26 mouse cellular contexts compared by ENCODE assay signal in the genomic region with DNA sequence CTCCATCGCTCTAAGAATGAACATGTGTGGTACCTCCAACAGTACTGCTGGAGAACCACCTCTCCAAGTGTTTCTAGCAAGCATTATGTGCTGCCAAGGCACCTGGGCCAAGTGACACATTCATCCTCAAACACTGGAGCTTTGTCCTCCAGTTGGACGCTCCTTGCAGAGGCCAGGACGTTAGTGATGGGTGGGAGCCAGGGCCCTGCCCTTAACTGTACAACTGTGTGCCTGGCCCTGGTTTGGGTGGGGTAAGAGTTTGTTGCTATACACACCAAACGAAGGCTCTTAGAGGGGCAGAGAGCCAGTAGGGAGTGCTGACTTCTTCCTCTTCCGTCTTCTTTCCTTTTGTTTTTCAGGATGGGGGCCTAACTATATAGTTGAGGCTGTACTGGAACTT. TPM values are rescaled to one million over a fixed set of nuclear protein-coding genes. Genes with fewer than 3 reads are reported as not detected.
A peak's percentile ranks its signal among the peaks of the same experiment; 100 is the strongest.
DNase-seq lines count a peak whose midpoint lies in the region; ATAC-seq and TF ChIP-seq lines count a peak whose summit lies in the region.
"Had no signal": no experiment of that assay in that cellular context is flagged by ENCODE, and none has a peak within 500 bp of the region (broad histone marks: within the 10 kb centered on the region; RNA-seq: fewer than 3 reads in every experiment).

No protein-coding gene starts in this region.

- TF ChIP-seq EP300 in MEL (IDR thresholded peaks at IDR 0.05; ENCODE audit: low read depth in 1 of 2, low read length in 2 of 2) = no peak

- no peak for ATAC-seq in megakaryocyte, adult 5-6 weeks (ENCODE audit: poor library complexity, severe bottlenecking)
- ATAC-seq: activated CD4-positive, CD25-positive, alpha-beta regulatory T cell, adult 4 months; forebrain, embryonic 13.5 days; forebrain, embryonic 15.5 days; forebrain, postnatal 0 days; Patski had no signal

- H3K9me3 ChIP-seq in megakaryocyte, embryonic 14.5 days = no peaks in the 10 kb centered on the region
- no peaks in the 10 kb centered on the region for H3K9me3 ChIP-seq in MEL (replicated peaks; ENCODE audit: insufficient read depth, low read length)
- H3K9me3 ChIP-seq: embryonic facial prominence, embryonic 13.5 days; embryonic facial prominence, embryonic 15.5 days; forebrain, embryonic 13.5 days; forebrain, embryonic 15.5 days had no signal

- peak overlapping the region; percentile 38 for H3K4me3 ChIP-seq in megakaryocyte, embryonic 14.5 days (replicated peaks)
- H3K4me3 ChIP-seq in MEL (ENCODE audit: control insufficient read depth in 1 of 2, insufficient read depth in 1 of 2, low read depth in 2 of 2, low read length in 2 of 2) = no peak overlapping the region
- no peak overlapping the region for H3K4me3 ChIP-seq in small intestine, adult 2 months (ENCODE audit: low read depth, low read length)
- H3K4me3 ChIP-seq: embryonic facial prominence, embryonic 13.5 days; embryonic facial prominence, embryonic 15.5 days; erythroblast, embryonic 14.5 days; forebrain, embryonic 13.5 days; forebrain, embryonic 15.5 days had no signal

- H3K79me2 ChIP-seq in MEL (ENCODE audit: control insufficient read depth, insufficient read depth, low read length, poor library complexity) = no peaks in the 10 kb centered on the region

- intact Hi-C loops in heart, postnatal 14 days (cut with DNase I) = no loop called here

- H3K27ac ChIP-seq in MEL (ENCODE audit: control insufficient read depth, low read depth, low read length) = peak overlapping the region; percentile 65; the same call in 1 of the 2 replicates
- peak overlapping the region; percentile 32; the same call in 1 of the 2 replicates for H3K27ac ChIP-seq in small intestine, adult 2 months (ENCODE audit: insufficient read depth, low read depth, low read length)
- H3K27ac ChIP-seq: embryonic facial prominence, embryonic 13.5 days; embryonic facial prominence, embryonic 15.5 days; forebrain, embryonic 13.5 days; forebrain, embryonic 15.5 days had no signal

- no peak for TF ChIP-seq POLR2A in MEL (IDR thresholded peaks at IDR 0.05; ENCODE audit: control insufficient read depth in 1 of 2, insufficient read depth in 1 of 2, low read depth in 1 of 2, low read length in 2 of 2, poor library complexity in 1 of 2)
- no peak for TF ChIP-seq POLR2A in small intestine, adult 2 months (IDR thresholded peaks at IDR 0.05; ENCODE audit: low read depth, low read length)

- peaks cover 85% of the 10 kb centered on the region for H3K27me3 ChIP-seq in megakaryocyte, embryonic 14.5 days (replicated peaks)
- H3K27me3 ChIP-seq in MEL (ENCODE audit: control insufficient read depth in 1 of 2, insufficient read depth in 2 of 2, low read length in 2 of 2) = no peaks in the 10 kb centered on the region
- no peaks in the 10 kb centered on the region for H3K27me3 ChIP-seq in small intestine, adult 2 months (ENCODE audit: control insufficient read depth, insufficient read depth, low read length)
- H3K27me3 ChIP-seq: Patski had no signal

- 31% methylated on average over 5 of the region's 5 CpGs for WGBS in small intestine, adult 2 months

- peaks cover 70% of the 10 kb centered on the region for H3K4me1 ChIP-seq in megakaryocyte, embryonic 14.5 days
- peaks cover 6 to 28% of the 10 kb centered on the region in 2 experiments for H3K4me1 ChIP-seq in MEL (ENCODE audit: control insufficient read depth in 1 of 2, insufficient read depth in 2 of 2, low read length in 2 of 2)
- H3K4me1 ChIP-seq in small intestine, adult 2 months (ENCODE audit: control insufficient read depth, insufficient read depth, insufficient read length, low read length) = peaks cover 3% of the 10 kb centered on the region

- H3K9ac ChIP-seq in MEL (ENCODE audit: control insufficient read depth, low read depth, low read length, poor library complexity, severe bottlenecking) = no peak overlapping the region
- H3K9ac ChIP-seq: embryonic facial prominence, embryonic 13.5 days; embryonic facial prominence, embryonic 15.5 days; forebrain, embryonic 13.5 days; forebrain, embryonic 15.5 days; forebrain, postnatal 0 days had no signal

- no peak for TF ChIP-seq RAD21 in MEL (IDR thresholded peaks at IDR 0.05; ENCODE audit: low read depth, low read length)

- TF ChIP-seq CTCF in MEL (IDR thresholded peaks at IDR 0.05 in 2 of 3, conservative IDR thresholded peaks at IDR 0.05 in 1 of 3; ENCODE audit: control insufficient read depth in 1 of 3, insufficient read depth in 1 of 3, low read depth in 2 of 3, low read length in 3 of 3, poor library complexity in 1 of 3, severe bottlenecking in 1 of 3) = no peak
- TF ChIP-seq CTCF in small intestine, adult 2 months (IDR thresholded peaks at IDR 0.05; ENCODE audit: extremely low read depth, insufficient read length, insufficient replicate concordance, low read depth, low read length) = no peak

- DNase-seq in MEL (ENCODE audit: low read depth, low spot score) = no peak
- peak; percentile 33 for DNase-seq in brain, adult 2 months (ENCODE audit: low read depth, low spot score)
- DNase-seq in heart, postnatal 14 days = no peak
- DNase-seq in neural tube, embryonic 10.5 days (ENCODE audit: extremely low spot score, low spot score) = no peak
- DNase-seq in cerebellum, adult 18-20 months = no peak
- DNase-seq: adrenal gland, adult 8-10 months; adrenal gland, postnatal 14 days; adrenal gland, postnatal 36 days; cerebellum, adult 11 months; cerebellum, adult 2 months; cerebellum, adult 9-10 months; cerebellum, postnatal 14 days; cerebellum, postnatal 36 days; embryo, embryonic 11 days; forebrain, postnatal 0 days had no signal

- H3K36me3 ChIP-seq in megakaryocyte, embryonic 14.5 days (replicated peaks; ENCODE audit: low read length) = peaks cover 47% of the 10 kb centered on the region
- H3K36me3 ChIP-seq in MEL (ENCODE audit: control insufficient read depth in 1 of 2, insufficient read depth in 2 of 2, low read length in 2 of 2) = peaks cover 0 to 14% of the 10 kb centered on the region in 2 experiments; a peak in 3 of 4 replicates
- H3K36me3 ChIP-seq in small intestine, adult 2 months (ENCODE audit: control insufficient read depth, insufficient read depth, low read length) = peaks cover 79% of the 10 kb centered on the region
- H3K36me3 ChIP-seq: embryonic facial prominence, embryonic 13.5 days; embryonic facial prominence, embryonic 15.5 days; forebrain, embryonic 15.5 days had no signal

TF ChIP-seq in MEL, 35 proteins besides CTCF, POLR2A, EP300 and RAD21:
- no peak for TF ChIP-seq USF1 (IDR thresholded peaks at IDR 0.05; ENCODE audit: low read depth, low read length)
- no peak for TF ChIP-seq MXI1 (IDR thresholded peaks at IDR 0.05; ENCODE audit: low read depth, low read length)
- TF ChIP-seq UBTF (IDR thresholded peaks at IDR 0.05; ENCODE audit: borderline replicate concordance, insufficient read depth, low read depth, low read length) = no peak
- TF ChIP-seq HCFC1 (IDR thresholded peaks at IDR 0.05; ENCODE audit: low read depth, low read length) = no peak
- no peak for TF ChIP-seq ELF1 (IDR thresholded peaks at IDR 0.05; ENCODE audit: low read depth, low read length)
- no peak for TF ChIP-seq ZC3H11A (IDR thresholded peaks at IDR 0.05; ENCODE audit: low read depth, low read length)
- TF ChIP-seq USF2 (IDR thresholded peaks at IDR 0.05; ENCODE audit: borderline replicate concordance in 1 of 2, insufficient read depth in 1 of 2, low read depth in 1 of 2, low read length in 2 of 2) = no peak
- no peak for TF ChIP-seq ZNF384 (IDR thresholded peaks at IDR 0.05; ENCODE audit: low read depth, low read length)
- no peak for TF ChIP-seq CHD1 (IDR thresholded peaks at IDR 0.05; ENCODE audit: low read depth, low read length)
- no peak for TF ChIP-seq POLR2AphosphoS2 (IDR thresholded peaks at IDR 0.05; ENCODE audit: low read length)
- no peak for TF ChIP-seq E2F4 (IDR thresholded peaks at IDR 0.05; ENCODE audit: borderline replicate concordance, low read depth, low read length)
- no peak for TF ChIP-seq ZKSCAN1 (IDR thresholded peaks at IDR 0.05; ENCODE audit: low read depth, low read length)
- no peak for TF ChIP-seq RCOR1 (IDR thresholded peaks at IDR 0.05; ENCODE audit: low read depth, low read length)
- no peak for TF ChIP-seq SIN3A (IDR thresholded peaks at IDR 0.05; ENCODE audit: low read length)

RNA-seq across cellular contexts. Expression of a gene that starts 12.7 kb away (rescaled TPM):
- 12.5 and 23.0 TPM in 2 replicates for polyA plus RNA-seq in megakaryocyte, embryonic 14.5 days (2012; ENCODE audit: insufficient read depth, low replicate concordance)
- 3.5 and 6.2 TPM in 2 replicates for total RNA-seq in megakaryocyte, adult 5-6 weeks (2015)
- total RNA-seq in megakaryocyte, adult 5-6 weeks (2017) = 1.8 and 4.2 TPM in 2 replicates
- total RNA-seq in MEL (2012; rRNA removed) = 42.2 and 60.3 TPM in 2 replicates
- polyA plus RNA-seq in MEL (2012; ENCODE audit: insufficient read depth in 1 of 2, insufficient read length in 2 of 2, low read depth in 1 of 2, low replicate concordance in 2 of 2, missing spikeins in 1 of 2) = 10 to 100 TPM in 1 of 2 experiments, not detected in 1; 51.4 TPM
- polyA plus RNA-seq in small intestine, adult 2 months (2012; rRNA removed) = 55.9 and 26,246 TPM in 2 replicates
- total RNA-seq in heart, postnatal 14 days (2021) = 1 to 10 TPM in 1 of 2 experiments, under 1 TPM in 1; 0.51 to 1.1 TPM

RNA-seq across cellular contexts. Expression of a gene that starts 28.8 kb away (rescaled TPM):
- polyA plus RNA-seq in megakaryocyte, embryonic 14.5 days (2012; ENCODE audit: insufficient read depth, low replicate concordance) = 2.3 TPM in 1 of 2 replicates, not detected in the other
- 3.6 and 4.2 TPM in 2 replicates for total RNA-seq in megakaryocyte, adult 5-6 weeks (2015)
- 9.6 and 11.4 TPM in 2 replicates for total RNA-seq in megakaryocyte, adult 5-6 weeks (2017)
- total RNA-seq in MEL (2012; rRNA removed) = 17.0 and 17.5 TPM in 2 replicates
- 10 to 100 TPM in 1 of 2 experiments, not detected in 1; 16.1 TPM for polyA plus RNA-seq in MEL (2012; ENCODE audit: insufficient read depth in 1 of 2, insufficient read length in 2 of 2, low read depth in 1 of 2, low replicate concordance in 2 of 2, missing spikeins in 1 of 2)
- polyA plus RNA-seq in small intestine, adult 2 months (2012; rRNA removed) = 35.2 and 73.0 TPM in 2 replicates
- total RNA-seq in heart, postnatal 14 days (2021) = 1 to 10 TPM; 1.5 to 1.8 TPM

RNA-seq across cellular contexts. Expression of a gene that starts 31.1 kb away (rescaled TPM):
- polyA plus RNA-seq in megakaryocyte, embryonic 14.5 days (2012; ENCODE audit: insufficient read depth, low replicate concordance) = 2,082 and 2,619 TPM in 2 replicates
- total RNA-seq in megakaryocyte, adult 5-6 weeks (2015) = 309 and 324 TPM in 2 replicates
- 275 and 304 TPM in 2 replicates for total RNA-seq in megakaryocyte, adult 5-6 weeks (2017)
- 79.9 and 94.7 TPM in 2 replicates for total RNA-seq in MEL (2012; rRNA removed)
- 100 to 1,000 TPM; 106 to 128 TPM for polyA plus RNA-seq in MEL (2012; ENCODE audit: insufficient read depth in 1 of 2, insufficient read length in 2 of 2, low read depth in 1 of 2, low replicate concordance in 2 of 2, missing spikeins in 1 of 2)
- polyA plus RNA-seq in small intestine, adult 2 months (2012; rRNA removed) = 6.6 and 13.0 TPM in 2 replicates
- 1 to 10 TPM; 1.8 to 3.9 TPM for total RNA-seq in heart, postnatal 14 days (2021)
- polyA plus RNA-seq: C2C12, Patski had no signal

Comparison
In these comparisons a context has a peak if more than half of its experiments do, and no peak if none do; other contexts are left out.
1. RNA of a gene that starts 31.1 kb away (total RNA-seq): 275 to 324 TPM in megakaryocyte, adult 5-6 weeks and 79.9 to 94.7 TPM in MEL; 1.8 to 3.9 TPM in heart, postnatal 14 days; every median in the first group is over 10 times any median in the second.